Mouse (Mus musculus) cerebellum, adult 8-10 months (tissue): ENCODE measurements around the gene Lama2.
A peak's percentile ranks its signal among the peaks of the same experiment; 100 is the strongest.

Source experiments
- DNase-seq: peaks from one replicate; pipeline ENCODE4 v3.0.0; 2022

Gene Lama2

DNA sequence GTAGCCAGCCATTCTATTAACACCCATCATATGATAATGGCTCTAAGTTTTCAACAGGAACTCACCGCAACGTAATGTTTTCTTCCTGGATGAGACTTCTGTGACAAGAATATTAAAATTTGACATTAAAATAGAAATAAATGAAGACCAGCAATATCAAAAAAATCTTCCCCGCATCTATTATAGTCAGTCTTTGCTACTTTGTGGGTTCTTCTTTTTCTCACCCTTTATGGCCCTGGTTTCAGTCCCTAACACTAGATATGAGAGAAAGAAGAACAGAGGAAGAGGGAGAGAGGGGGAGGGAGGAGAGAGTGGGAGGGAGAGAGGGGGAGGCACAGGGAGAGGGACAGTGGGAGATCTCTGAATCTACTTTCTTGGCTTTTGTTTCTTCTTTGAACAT lies at the start of gene Lama2:
TSS of gene Lama2 (minus strand) at position 101 of the 400 bp plus-strand sequence.
- no peak for DNase-seq

DNA sequence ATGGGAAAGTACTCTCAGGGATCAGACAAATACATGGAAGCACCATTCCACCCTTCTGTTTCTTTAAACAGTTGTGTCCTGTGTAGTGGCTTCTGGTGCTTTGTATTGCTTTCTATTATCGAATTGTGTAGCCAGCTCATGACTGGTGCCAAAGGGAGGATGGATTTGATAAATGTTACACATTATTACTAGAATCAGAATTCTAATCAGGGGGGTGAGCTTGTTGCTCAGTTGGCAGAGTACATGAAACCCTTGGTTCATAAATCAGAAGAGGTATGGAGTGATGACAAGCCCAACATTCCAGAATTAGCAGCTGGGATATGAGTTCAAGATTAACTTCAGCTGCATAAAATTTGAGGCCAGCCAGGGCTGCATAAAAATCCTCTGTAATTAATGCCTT lies 44.8 kb upstream of the Lama2 start:
- DNase-seq, result no peak

- DNase-seq, result no peak
Measured at GRCm38 (mm10) chr10:27663396-27663795, 43.8 kb upstream of the Lama2 start.

DNA sequence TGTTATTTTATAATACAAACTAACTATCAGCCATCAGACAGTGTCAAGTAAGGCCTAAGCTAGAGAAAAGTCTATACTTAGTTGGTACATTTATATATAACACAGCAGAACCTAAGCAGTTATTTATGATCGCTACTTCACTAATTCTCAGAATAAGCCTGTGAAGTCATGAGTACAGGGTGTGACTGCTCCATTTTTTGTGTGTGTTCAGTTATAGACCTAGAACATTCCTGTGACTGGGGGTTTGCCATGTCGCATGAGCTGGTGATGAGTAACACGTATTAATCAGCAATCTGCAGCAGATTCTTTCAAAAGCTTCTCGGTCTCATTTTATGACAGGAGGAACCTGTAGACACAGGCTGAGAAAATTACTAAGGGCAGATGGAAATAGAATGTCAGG lies 34.6 kb upstream of the Lama2 start:
- DNase-seq, result no peak

- no peak for DNase-seq
Measured at GRCm38 (mm10) chr10:27652694-27653335, 33.3 kb upstream of the Lama2 start.

DNA sequence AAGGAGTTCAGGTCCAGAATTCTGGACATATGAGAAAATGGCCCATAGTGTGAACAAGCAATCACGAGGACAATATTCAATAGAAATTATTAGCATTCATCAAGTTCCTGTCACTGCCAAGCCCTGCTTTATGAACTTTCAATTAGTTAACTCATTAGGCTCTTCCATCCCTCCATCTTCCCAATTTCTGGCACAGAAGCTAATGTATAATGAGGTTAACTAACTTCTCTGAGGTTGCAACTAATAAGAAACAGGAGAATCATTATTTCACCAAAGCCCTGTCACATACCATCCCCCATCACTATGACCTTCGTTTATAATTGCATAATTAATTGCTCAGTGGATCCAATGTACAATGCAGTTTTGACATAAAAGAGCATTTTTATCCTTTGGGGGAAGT lies 16.2 kb upstream of the Lama2 start:
- DNase-seq, result no peak

- DNase-seq, result no peak
Measured at GRCm38 (mm10) chr10:27631002-27631401, 11.4 kb upstream of the Lama2 start.

GRCm38 (mm10) chr10:27621697-27622449 lies 2.3 kb upstream of the Lama2 start:
- DNase-seq, result no peak

DNA sequence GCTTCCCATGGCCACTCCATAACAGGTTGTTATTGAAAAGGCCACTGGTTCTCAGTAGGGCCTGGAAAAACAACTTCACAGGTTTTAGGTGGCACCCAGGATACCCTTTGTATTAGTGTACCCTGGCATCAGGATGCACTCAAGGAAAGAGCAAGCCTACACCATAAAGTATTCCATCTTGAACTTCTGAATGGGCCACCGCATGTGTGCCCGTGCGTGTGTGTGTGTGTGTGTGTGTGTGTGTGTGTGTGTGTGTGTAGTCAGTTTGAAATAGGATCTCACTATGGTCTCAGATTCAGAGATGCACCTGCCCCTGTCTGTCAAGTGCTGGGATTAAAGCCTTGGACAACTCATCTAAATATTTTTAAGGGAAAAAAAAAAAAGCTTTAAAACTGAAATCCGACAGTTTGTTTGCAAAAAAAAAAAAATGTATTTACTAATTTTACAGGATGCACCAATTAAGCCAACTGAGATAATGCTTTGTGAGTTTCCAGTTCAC lies 2.0 kb downstream of the Lama2 start:
- no peak for DNase-seq

- peak; percentile 1 for DNase-seq
Measured at GRCm38 (mm10) chr10:27616641-27617415, 2.7 kb downstream of the Lama2 start.

GRCm38 (mm10) chr10:27595675-27596074 lies 23.9 kb downstream of the Lama2 start:
- no peak for DNase-seq

DNA sequence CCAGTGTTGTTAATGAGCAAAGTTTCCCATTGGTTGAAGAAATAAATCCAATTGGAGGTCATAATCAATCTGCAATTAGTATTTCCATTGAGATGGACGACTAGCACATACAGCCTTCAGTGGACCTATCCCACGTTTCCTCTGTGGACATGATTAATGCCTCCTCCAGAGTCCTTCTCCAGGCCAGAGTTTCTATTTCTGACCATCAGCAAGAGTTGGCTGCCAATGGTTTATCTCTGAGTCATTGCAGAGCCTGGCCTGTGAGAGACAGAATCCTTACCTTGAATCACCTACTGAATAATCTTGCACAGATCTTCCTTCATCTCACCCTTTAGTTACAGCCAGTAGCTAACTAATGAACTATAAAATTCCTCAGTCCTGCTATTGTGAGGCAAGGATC lies 86.3 kb downstream of the Lama2 start:
- no peak for DNase-seq

- no peak for DNase-seq
Measured at GRCm38 (mm10) chr10:27508847-27509459, 110.6 kb downstream of the Lama2 start.

DNA sequence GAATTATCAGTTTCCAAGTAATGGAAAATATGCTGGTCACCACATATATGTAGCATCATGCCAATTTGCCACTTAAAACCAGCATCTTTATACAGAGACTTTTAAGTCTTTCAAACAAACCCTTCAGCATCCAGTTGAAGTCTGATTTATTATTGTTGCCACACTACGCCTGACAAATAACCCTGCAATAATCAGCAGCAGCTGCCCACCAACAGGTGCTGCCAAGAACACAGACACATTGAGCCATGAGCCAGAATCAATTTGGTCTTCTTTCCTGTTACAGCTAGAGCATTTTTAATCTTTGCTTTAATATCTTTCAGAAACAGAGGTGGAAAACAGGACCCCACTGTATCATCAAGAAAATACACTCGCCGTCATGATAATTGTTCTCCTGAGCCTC lies 118.7 kb downstream of the Lama2 start:
- no peak for DNase-seq

DNA sequence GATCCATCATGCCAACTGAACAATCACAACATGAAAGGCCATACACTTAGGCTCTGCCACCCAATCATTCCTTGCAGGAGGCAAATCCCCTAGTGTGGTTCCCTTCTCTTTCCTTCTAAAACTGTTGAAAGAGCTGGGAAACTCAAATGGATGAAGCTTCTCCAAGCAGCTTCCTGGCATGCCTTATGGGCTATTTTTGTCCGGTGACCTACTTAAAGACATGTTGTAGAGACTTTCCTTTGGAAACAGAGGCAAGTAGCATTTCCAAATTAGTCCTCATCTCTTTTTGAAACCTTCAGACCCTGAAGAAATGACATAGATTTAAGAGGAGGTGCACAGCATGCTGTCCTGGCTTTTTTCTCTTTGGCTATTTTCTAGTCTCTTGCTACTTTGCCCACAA lies 131.1 kb downstream of the Lama2 start:
- DNase-seq, result no peak

DNA sequence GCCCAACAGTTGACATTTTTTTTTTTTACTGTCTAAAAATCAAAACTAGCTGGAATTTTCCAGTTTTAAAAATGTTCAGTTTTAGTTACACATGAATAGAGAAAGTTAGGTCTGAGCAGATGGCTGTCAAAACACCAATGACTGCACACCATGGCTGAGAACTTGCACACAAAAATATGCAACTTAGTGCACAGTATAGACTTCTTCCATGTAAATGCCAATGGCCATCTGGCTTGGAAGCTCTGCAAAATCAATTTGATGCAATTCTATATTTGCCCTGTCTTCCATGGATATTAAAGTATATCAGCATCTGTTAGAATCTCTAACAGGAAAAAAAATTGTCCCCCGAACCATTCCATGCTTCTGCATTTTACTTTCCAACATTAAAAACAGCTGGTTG lies 135.5 kb downstream of the Lama2 start:
- no peak for DNase-seq

GRCm38 (mm10) chr10:27475540-27475939 lies 144.0 kb downstream of the Lama2 start:
- no peak for DNase-seq

- DNase-seq, result no peak
Measured at GRCm38 (mm10) chr10:27468274-27468673, 151.3 kb downstream of the Lama2 start.

DNA sequence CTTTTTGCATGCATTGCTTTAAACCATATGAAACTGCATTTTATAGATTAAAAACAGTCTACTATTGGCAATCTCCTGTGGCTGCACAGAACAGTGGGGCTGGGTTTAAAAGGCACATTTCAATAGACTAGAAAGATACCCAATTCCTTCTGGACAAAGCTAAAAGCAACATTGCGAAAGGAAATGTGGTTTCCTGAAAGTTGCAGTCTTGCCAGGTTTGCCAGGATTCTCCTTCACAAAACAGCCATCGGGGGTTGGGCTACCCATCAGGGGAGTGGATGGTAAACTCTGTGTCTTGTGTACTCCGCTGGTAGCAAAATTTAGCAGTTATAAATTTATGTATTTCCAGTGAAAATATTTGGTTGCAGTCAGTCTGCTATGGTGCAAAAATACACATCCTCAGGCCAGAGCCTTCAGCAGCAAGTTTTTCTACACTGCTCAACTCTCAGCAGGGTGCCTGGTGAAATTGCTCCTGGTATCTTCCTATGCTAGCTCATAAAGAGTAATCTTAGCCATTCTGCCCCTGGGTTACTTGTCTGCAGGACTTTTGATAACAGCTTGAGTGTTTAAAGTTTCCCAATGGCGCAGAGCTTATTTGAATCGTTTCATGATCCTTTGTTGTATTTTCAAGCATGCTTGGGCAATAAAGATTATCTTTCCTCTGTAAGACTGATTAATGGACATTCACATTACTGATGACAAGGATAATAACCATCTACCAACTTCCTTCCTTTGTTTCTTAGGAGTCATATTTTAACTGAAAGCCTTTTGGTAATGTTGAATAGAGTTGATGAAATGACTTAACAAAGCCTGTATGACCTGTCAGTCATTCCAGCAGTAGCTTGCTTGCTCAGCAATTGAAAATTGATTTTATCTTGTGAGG lies 205.7 kb downstream of the Lama2 start:
- DNase-seq, result no peak

- no peak for DNase-seq
Measured at GRCm38 (mm10) chr10:27390753-27391152, 228.8 kb downstream of the Lama2 start.

- no peak for DNase-seq
Measured at GRCm38 (mm10) chr10:27387531-27387930, 232.0 kb downstream of the Lama2 start.

DNA sequence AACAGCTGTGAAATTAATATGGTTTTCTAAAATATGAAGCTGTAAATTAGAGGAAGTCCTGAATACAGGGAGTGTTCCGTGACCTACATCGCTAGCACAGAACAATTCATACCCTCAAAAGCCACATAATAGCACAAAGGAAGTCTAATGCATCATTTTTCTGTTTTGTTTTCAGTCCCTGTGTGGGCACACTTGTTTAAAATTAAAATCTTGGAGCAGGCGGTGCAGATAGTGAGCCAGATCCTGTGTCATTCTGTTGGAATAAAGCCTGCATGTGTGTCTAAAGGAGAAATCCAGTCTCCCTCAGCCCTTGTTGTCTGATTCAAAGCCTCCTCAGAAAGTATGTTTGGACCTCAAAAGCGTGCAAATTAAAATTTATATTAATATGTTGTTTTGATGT lies 234.9 kb downstream of the Lama2 start:
- DNase-seq, result no peak
